Mouse (Mus musculus): ENCODE results near the gene Cxcr4. TPM values are rescaled to one million over a fixed set of nuclear protein-coding genes. Genes with fewer than 3 reads are reported as not detected.

The Cxcr4 gene
- total and polyA plus RNA-seq, 3 experiments, result 4.2 to 11.2 TPM; not detected in 1

GRCm38 (mm10) chr1:128639707-128640107 is 47.6 kb upstream of the Cxcr4 start:
- H3K27me3 ChIP-seq (ENCODE audit: control insufficient read depth in 1 of 2, insufficient read depth in 2 of 2, low read length in 2 of 2), result no peaks in the 10 kb centered on the region
- H3K4me1 ChIP-seq (ENCODE audit: control insufficient read depth in 1 of 2, insufficient read depth in 2 of 2, low read length in 2 of 2), result no peaks in the 10 kb centered on the region
- TF ChIP-seq JUND (IDR thresholded peaks at IDR 0.05; ENCODE audit: low read depth, low read length), result no peak
- no peak for TF ChIP-seq GABPA (IDR thresholded peaks at IDR 0.05; ENCODE audit: low read depth, low read length)
- TF ChIP-seq POLR2AphosphoS5 (IDR thresholded peaks at IDR 0.05; ENCODE audit: borderline replicate concordance, low read depth, low read length), result no peak
- no peak for TF ChIP-seq NELFE (IDR thresholded peaks at IDR 0.05; ENCODE audit: low read depth, low read length)
- TF ChIP-seq RCOR1 (IDR thresholded peaks at IDR 0.05; ENCODE audit: low read depth, low read length), result no peak

GRCm38 (mm10) chr1:128637230-128637740 is 45.2 kb upstream of the Cxcr4 start:
- Histone ChIP-seq H3K27me3 (ENCODE audit: control insufficient read depth in 1 of 2, insufficient read depth in 2 of 2, low read length in 2 of 2) (no peaks in the 10 kb centered on the region), H3K36me3 (ENCODE audit: control insufficient read depth in 1 of 2, insufficient read depth in 2 of 2, low read length in 2 of 2) (no peaks in the 10 kb centered on the region), H3K4me1 (ENCODE audit: control insufficient read depth in 1 of 2, insufficient read depth in 2 of 2, low read length in 2 of 2) (no peaks in the 10 kb centered on the region), H3K9me3 (replicated peaks; ENCODE audit: insufficient read depth, low read length) (no peaks in the 10 kb centered on the region), H3K9ac (ENCODE audit: control insufficient read depth, low read depth, low read length, poor library complexity, severe bottlenecking) (no peak overlapping the region), H3K27ac (ENCODE audit: control insufficient read depth, low read depth, low read length) (no peak overlapping the region), H3K79me2 (ENCODE audit: control insufficient read depth, insufficient read depth, low read length, poor library complexity) (no peaks in the 10 kb centered on the region), H3K4me3 (ENCODE audit: control insufficient read depth in 1 of 2, insufficient read depth in 1 of 2, low read depth in 2 of 2, low read length in 2 of 2) (no peak overlapping the region)
- TF ChIP-seq MEF2A (IDR thresholded peaks at IDR 0.05; ENCODE audit: extremely low read depth, insufficient replicate concordance, low read depth, low read length, poor library complexity, severe bottlenecking), result no peak
- TF ChIP-seq POLR2AphosphoS2 (IDR thresholded peaks at IDR 0.05; ENCODE audit: low read length), result no peak
- no peak for TF ChIP-seq CHD1 (IDR thresholded peaks at IDR 0.05; ENCODE audit: low read depth, low read length)
- TF ChIP-seq NELFE (IDR thresholded peaks at IDR 0.05; ENCODE audit: low read depth, low read length), result no peak
- no peak for DNase-seq (ENCODE audit: low read depth, low spot score)

More at GRCm38 (mm10) chr1:128639707-128640107, 47.6 kb upstream of the Cxcr4 start:
- H3K79me2 ChIP-seq (ENCODE audit: control insufficient read depth, insufficient read depth, low read length, poor library complexity), result no peaks in the 10 kb centered on the region
- no peak overlapping the region for H3K4me3 ChIP-seq (ENCODE audit: control insufficient read depth in 1 of 2, insufficient read depth in 1 of 2, low read depth in 2 of 2, low read length in 2 of 2)
- no peak for DNase-seq (ENCODE audit: low read depth, low spot score)
- no peaks in the 10 kb centered on the region for H3K9me3 ChIP-seq (replicated peaks; ENCODE audit: insufficient read depth, low read length)
- H3K27ac ChIP-seq (ENCODE audit: control insufficient read depth, low read depth, low read length), result no peak overlapping the region
- no peaks in the 10 kb centered on the region for H3K36me3 ChIP-seq (ENCODE audit: control insufficient read depth in 1 of 2, insufficient read depth in 2 of 2, low read length in 2 of 2)
- H3K9ac ChIP-seq (ENCODE audit: control insufficient read depth, low read depth, low read length, poor library complexity, severe bottlenecking), result no peak overlapping the region

GRCm38 (mm10) chr1:128636258-128637229 is 44.5 kb upstream of the Cxcr4 start:
- H3K27ac ChIP-seq (ENCODE audit: control insufficient read depth, low read depth, low read length), result no peak overlapping the region
- H3K4me1 ChIP-seq (ENCODE audit: control insufficient read depth in 1 of 2, insufficient read depth in 2 of 2, low read length in 2 of 2), result no peaks in the 10 kb centered on the region
- no peak overlapping the region for H3K4me3 ChIP-seq (ENCODE audit: control insufficient read depth in 1 of 2, insufficient read depth in 1 of 2, low read depth in 2 of 2, low read length in 2 of 2)
- no peaks in the 10 kb centered on the region for H3K36me3 ChIP-seq (ENCODE audit: control insufficient read depth in 1 of 2, insufficient read depth in 2 of 2, low read length in 2 of 2)
- no peaks in the 10 kb centered on the region for H3K79me2 ChIP-seq (ENCODE audit: control insufficient read depth, insufficient read depth, low read length, poor library complexity)
- H3K27me3 ChIP-seq (ENCODE audit: control insufficient read depth in 1 of 2, insufficient read depth in 2 of 2, low read length in 2 of 2), result no peaks in the 10 kb centered on the region
- TF ChIP-seq SMC3 (IDR thresholded peaks at IDR 0.05; ENCODE audit: low read depth, low read length), result no peak
- TF ChIP-seq ZC3H11A (IDR thresholded peaks at IDR 0.05; ENCODE audit: low read depth, low read length), result no peak
- TF ChIP-seq POLR2A (IDR thresholded peaks at IDR 0.05; ENCODE audit: control insufficient read depth in 1 of 2, insufficient read depth in 1 of 2, low read depth in 1 of 2, low read length in 2 of 2, poor library complexity in 1 of 2), result no peak
- no peak for TF ChIP-seq ZMIZ1 (IDR thresholded peaks at IDR 0.05; ENCODE audit: low read depth, low read length)
- no peak for TF ChIP-seq GATA1 (IDR thresholded peaks at IDR 0.05; ENCODE audit: low read depth, low read length)
- TF ChIP-seq NRF1 (IDR thresholded peaks at IDR 0.05; ENCODE audit: insufficient read depth, low read depth, low read length, poor library complexity, severe bottlenecking), result no peak
- TF ChIP-seq CTCF (IDR thresholded peaks at IDR 0.05 in 2 of 3, conservative IDR thresholded peaks at IDR 0.05 in 1 of 3; ENCODE audit: control insufficient read depth in 1 of 3, insufficient read depth in 1 of 3, low read depth in 2 of 3, low read length in 3 of 3, poor library complexity in 1 of 3, severe bottlenecking in 1 of 3), result no peak
- no peak for TF ChIP-seq ELF1 (IDR thresholded peaks at IDR 0.05; ENCODE audit: low read depth, low read length)
- TF ChIP-seq ZKSCAN1 (IDR thresholded peaks at IDR 0.05; ENCODE audit: low read depth, low read length), result no peak
- no peak for TF ChIP-seq POLR2AphosphoS2 (IDR thresholded peaks at IDR 0.05; ENCODE audit: low read length)
- no peak overlapping the region for H3K9ac ChIP-seq (ENCODE audit: control insufficient read depth, low read depth, low read length, poor library complexity, severe bottlenecking)
- DNase-seq (ENCODE audit: low read depth, low spot score), result no peak
- no peaks in the 10 kb centered on the region for H3K9me3 ChIP-seq (replicated peaks; ENCODE audit: insufficient read depth, low read length)

All from MEL (cell line).